Mouse (Mus musculus): Measurements from ENCODE around the gene Gss. TPM values are rescaled to one million over a fixed set of nuclear protein-coding genes. Genes with fewer than 3 reads are reported as not detected.
A peak's percentile ranks its signal among the peaks of the same experiment; 100 is the strongest.

Gene Gss
- polyA plus RNA-seq, 1 experiment from 2014 or later, result 27.7 TPM

DNA sequence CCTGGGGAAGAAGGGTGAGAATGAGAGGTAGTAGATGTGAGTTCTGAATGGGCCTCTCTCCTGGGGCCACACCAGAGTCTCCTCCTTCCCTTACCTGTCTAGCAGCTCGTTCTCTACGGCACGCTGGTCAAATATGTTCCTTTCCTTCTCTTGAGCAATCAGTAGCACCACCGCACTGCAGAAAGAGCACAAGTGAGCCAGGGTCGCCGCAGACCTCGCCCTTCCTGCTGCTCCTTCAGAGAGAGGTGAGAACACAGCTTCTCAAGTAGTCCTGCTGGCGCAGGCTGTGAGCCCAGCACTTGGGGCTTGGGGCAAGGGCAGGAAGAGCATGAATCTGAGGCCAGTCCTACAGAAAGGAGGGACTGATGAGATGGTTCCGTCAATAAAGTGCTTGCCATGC, 19.6 kb downstream of the Gss start:
- no peak overlapping the region for H3K4me3 ChIP-seq (ENCODE audit: low read length)
- H3K4me2 ChIP-seq (ENCODE audit: low read depth, low read length), result no peak overlapping the region
- peak; percentile 66; the same call in 1 of the 2 replicates for ATAC-seq (ENCODE audit: low read depth)
- 68% methylated on average over 9 of the region's 9 CpGs for whole genome bisulfite sequencing
- H3K27me3 ChIP-seq (ENCODE audit: control insufficient read depth, insufficient read depth, low read depth, low read length), result no peaks in the 10 kb centered on the region
- no peaks in the 10 kb centered on the region for H3K4me1 ChIP-seq (replicated peaks; ENCODE audit: control insufficient read depth, insufficient read depth, low read length)
- 0 out of 2 replicates have a peak, but pooled peaks cover 2% of the 10 kb centered on the region for H3K36me3 ChIP-seq (ENCODE audit: control insufficient read depth, insufficient read depth, low read length)
- H3K9me3 ChIP-seq (ENCODE audit: control insufficient read depth, low read length), result no peaks in the 10 kb centered on the region
- no peak overlapping the region for H3K9ac ChIP-seq (ENCODE audit: low read length)
- H3K27ac ChIP-seq (ENCODE audit: low read length), result no peak overlapping the region

DNA sequence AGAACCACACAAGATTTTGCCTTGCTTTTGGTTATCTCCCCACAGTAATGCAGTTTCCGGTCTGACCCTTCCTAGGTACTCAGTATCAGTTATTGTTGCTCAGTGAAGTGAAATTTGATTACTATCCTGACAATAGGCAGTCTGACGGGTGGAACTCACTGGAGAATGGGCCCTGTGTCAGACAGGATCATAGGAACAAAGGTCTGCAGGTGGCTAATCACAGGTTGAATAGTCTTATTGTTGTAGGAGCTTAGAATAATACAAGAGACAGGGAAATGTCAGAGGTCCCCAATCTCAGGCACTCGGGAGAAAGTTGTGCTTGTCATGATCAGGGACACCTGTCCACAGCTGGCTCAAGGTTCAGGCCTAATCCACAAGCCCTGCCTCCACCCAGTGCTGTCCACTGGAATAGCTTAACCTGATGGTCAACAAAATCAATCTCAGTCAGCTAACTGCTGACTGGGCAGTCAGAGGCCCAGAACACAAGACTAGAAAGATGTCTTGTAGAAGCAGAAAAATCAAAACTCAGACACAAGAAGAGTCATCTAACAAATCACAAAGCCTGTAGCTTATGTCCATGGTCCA, 23.3 kb downstream of the Gss start:
- H3K27ac ChIP-seq (ENCODE audit: low read length), result no peak overlapping the region
- 0 out of 2 replicates have a peak, but pooled peaks cover 2% of the 10 kb centered on the region for H3K36me3 ChIP-seq (ENCODE audit: control insufficient read depth, insufficient read depth, low read length)
- no peaks in the 10 kb centered on the region for H3K27me3 ChIP-seq (ENCODE audit: control insufficient read depth, insufficient read depth, low read depth, low read length)
- H3K9ac ChIP-seq (ENCODE audit: low read length), result no peak overlapping the region
- no peaks in the 10 kb centered on the region for H3K4me1 ChIP-seq (replicated peaks; ENCODE audit: control insufficient read depth, insufficient read depth, low read length)
- no peak overlapping the region for H3K4me2 ChIP-seq (ENCODE audit: low read depth, low read length)
- no peak for ATAC-seq (ENCODE audit: low read depth)
- WGBS, result 50% methylated on average over 3 of the region's 3 CpGs
- H3K9me3 ChIP-seq (ENCODE audit: control insufficient read depth, low read length), result no peaks in the 10 kb centered on the region
- no peak overlapping the region for H3K4me3 ChIP-seq (ENCODE audit: low read length)

DNA sequence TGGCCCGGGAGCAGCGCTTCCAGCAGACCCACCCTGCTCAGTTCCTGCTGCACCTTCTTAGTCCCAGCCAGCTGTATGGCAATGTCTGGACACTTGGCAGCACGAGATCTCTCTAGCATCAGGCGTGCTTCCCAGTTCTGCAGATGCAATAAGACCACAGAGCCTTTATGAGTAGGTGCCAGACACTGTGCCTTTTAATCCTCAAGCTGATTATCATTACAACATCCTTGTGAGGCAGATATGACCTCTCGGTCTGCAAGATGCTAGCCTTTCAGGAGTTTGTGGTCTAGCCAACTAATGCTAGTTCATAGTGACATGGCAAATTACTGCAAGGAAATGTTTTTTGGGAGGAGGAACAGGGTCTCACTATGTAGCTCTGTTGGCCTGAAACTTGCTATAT, 24.9 kb downstream of the Gss start:
- Histone ChIP-seq H3K9me3 (ENCODE audit: control insufficient read depth, low read length) (no peaks in the 10 kb centered on the region), H3K36me3 (ENCODE audit: control insufficient read depth, insufficient read depth, low read length) (0 out of 2 replicates have a peak, but pooled peaks cover 2% of the 10 kb centered on the region), H3K27ac (ENCODE audit: low read length) (no peak overlapping the region), H3K4me1 (replicated peaks; ENCODE audit: control insufficient read depth, insufficient read depth, low read length) (no peaks in the 10 kb centered on the region), H3K27me3 (ENCODE audit: control insufficient read depth, insufficient read depth, low read depth, low read length) (no peaks in the 10 kb centered on the region), H3K4me3 (ENCODE audit: low read length) (no peak overlapping the region), H3K9ac (ENCODE audit: low read length) (no peak overlapping the region), H3K4me2 (ENCODE audit: low read depth, low read length) (no peak overlapping the region)
- 77% methylated on average over 5 of the region's 5 CpGs for WGBS
- no peak for ATAC-seq (ENCODE audit: low read depth)

DNA sequence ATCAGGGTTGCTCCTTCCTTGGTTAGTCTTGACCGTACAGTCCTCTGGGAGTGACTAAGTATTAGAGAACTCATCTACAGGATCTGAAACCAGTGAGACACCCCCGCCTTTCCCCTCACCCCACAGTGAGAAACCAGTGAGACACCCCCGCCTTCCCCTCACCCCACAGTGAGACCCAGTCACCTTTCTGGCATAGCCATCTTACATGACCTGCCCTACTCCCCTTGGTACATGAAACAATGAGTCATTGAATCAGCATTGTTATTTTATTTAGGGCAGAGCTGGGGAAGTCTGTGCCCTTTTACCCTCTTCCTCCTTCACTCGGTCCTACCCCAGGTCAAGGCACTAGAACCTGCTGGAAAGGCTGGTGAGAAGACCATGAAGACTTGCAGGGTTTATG, 29.7 kb downstream of the Gss start:
- 0 out of 2 replicates have a peak, but pooled peaks cover 2% of the 10 kb centered on the region for H3K36me3 ChIP-seq (ENCODE audit: control insufficient read depth, insufficient read depth, low read length)
- no peak overlapping the region for H3K9ac ChIP-seq (ENCODE audit: low read length)
- no peak for ATAC-seq (ENCODE audit: low read depth)
- H3K4me1 ChIP-seq (replicated peaks; ENCODE audit: control insufficient read depth, insufficient read depth, low read length), result no peaks in the 10 kb centered on the region
- H3K9me3 ChIP-seq (ENCODE audit: control insufficient read depth, low read length), result no peaks in the 10 kb centered on the region
- H3K4me3 ChIP-seq (ENCODE audit: low read length), result no peak overlapping the region
- no peak overlapping the region for H3K4me2 ChIP-seq (ENCODE audit: low read depth, low read length)
- H3K27me3 ChIP-seq (ENCODE audit: control insufficient read depth, insufficient read depth, low read depth, low read length), result no peaks in the 10 kb centered on the region
- H3K27ac ChIP-seq (ENCODE audit: low read length), result no peak overlapping the region
- 65% methylated on average over 4 of the region's 4 CpGs for WGBS

DNA sequence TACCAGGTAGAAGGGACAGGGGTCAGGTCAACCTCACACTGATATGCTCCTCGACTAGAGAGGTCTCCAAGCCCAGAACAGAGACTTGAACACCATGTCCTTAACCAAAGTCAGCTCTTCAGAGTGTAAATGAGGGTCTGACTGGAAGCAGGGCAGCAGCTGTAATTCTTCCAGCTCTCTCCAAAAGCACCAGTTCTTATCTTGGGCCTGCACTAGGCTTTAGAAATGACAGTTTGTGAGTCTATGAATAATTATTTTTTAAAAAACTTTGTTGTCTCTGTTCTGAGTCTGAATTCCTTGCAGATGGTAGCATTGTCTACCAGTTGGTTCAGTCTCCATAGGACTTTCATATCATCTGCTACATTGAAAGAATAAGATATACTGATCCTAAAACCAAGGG, 30.4 kb downstream of the Gss start:
- H3K9ac ChIP-seq (ENCODE audit: low read length), result no peak overlapping the region
- no peak overlapping the region for H3K4me3 ChIP-seq (ENCODE audit: low read length)
- no peaks in the 10 kb centered on the region for H3K27me3 ChIP-seq (ENCODE audit: control insufficient read depth, insufficient read depth, low read depth, low read length)
- no peaks in the 10 kb centered on the region for H3K9me3 ChIP-seq (ENCODE audit: control insufficient read depth, low read length)
- no peak overlapping the region for H3K27ac ChIP-seq (ENCODE audit: low read length)
- WGBS, result 20% methylated on average over 1 of the region's 1 CpGs
- H3K4me2 ChIP-seq (ENCODE audit: low read depth, low read length), result no peak overlapping the region
- no peak for ATAC-seq (ENCODE audit: low read depth)
- 0 out of 2 replicates have a peak, but pooled peaks cover 2% of the 10 kb centered on the region for H3K36me3 ChIP-seq (ENCODE audit: control insufficient read depth, insufficient read depth, low read length)
- H3K4me1 ChIP-seq (replicated peaks; ENCODE audit: control insufficient read depth, insufficient read depth, low read length), result no peaks in the 10 kb centered on the region

DNA sequence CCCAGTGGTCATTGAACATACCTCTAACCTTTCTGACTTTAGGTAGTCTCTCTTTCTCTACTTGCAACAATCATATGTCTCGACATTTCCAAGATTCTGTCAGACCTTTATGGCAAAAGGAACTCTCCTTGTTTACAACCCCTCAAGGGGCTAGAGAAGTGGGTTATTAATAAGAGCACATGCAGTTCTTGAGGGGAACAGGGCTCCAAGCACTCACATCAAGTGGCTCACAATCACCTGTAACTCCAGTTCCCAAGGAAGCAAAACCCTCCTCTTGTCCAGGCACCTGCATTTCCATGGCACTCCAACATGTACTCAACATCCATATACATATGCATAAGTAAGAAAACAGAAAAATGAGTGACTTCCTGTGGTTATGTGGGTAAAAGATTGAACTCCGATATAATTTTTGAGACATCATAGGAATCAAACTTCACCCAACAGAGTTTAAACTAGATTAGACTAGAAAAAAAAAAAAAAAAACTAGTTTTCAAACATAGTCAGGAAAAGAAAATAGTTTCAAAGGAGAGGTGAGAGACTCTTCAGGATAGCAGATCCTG, 38.1 kb downstream of the Gss start:
- H3K9ac ChIP-seq (ENCODE audit: low read length), result no peak overlapping the region
- no peaks in the 10 kb centered on the region for H3K36me3 ChIP-seq (ENCODE audit: control insufficient read depth, insufficient read depth, low read length)
- no peak overlapping the region for H3K4me3 ChIP-seq (ENCODE audit: low read length)
- no peaks in the 10 kb centered on the region for H3K9me3 ChIP-seq (ENCODE audit: control insufficient read depth, low read length)
- H3K27ac ChIP-seq (ENCODE audit: low read length), result no peak overlapping the region
- 65% methylated on average over 2 of the region's 2 CpGs for WGBS
- H3K4me2 ChIP-seq (ENCODE audit: low read depth, low read length), result no peak overlapping the region
- no peaks in the 10 kb centered on the region for H3K27me3 ChIP-seq (ENCODE audit: control insufficient read depth, insufficient read depth, low read depth, low read length)
- no peak for ATAC-seq (ENCODE audit: low read depth)
- no peaks in the 10 kb centered on the region for H3K4me1 ChIP-seq (replicated peaks; ENCODE audit: control insufficient read depth, insufficient read depth, low read length)

DNA sequence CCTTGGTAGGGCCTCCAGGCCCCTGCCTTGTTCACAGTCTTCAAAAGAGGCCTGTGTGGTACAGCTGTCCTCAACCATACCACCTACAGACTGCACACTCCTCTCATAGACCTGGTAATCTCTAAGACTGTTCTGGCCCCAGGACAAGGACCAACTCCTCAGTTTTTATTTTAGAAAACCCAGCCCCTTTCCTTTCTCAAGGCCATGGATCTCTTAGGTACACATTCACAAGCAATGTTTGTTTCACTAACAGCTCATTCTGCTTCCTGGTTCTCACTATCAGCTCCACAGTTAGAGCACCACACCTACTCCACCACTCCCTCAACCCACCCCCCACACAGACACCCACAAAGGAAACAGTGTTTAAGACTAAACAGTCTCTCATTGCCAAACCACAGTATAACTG, 39.7 kb downstream of the Gss start:
- Histone ChIP-seq H3K4me2 (ENCODE audit: low read depth, low read length) (no peak overlapping the region), H3K27ac (ENCODE audit: low read length) (no peak overlapping the region), H3K4me3 (ENCODE audit: low read length) (no peak overlapping the region), H3K9ac (ENCODE audit: low read length) (no peak overlapping the region), H3K9me3 (ENCODE audit: control insufficient read depth, low read length) (no peaks in the 10 kb centered on the region), H3K4me1 (replicated peaks; ENCODE audit: control insufficient read depth, insufficient read depth, low read length) (no peaks in the 10 kb centered on the region), H3K27me3 (ENCODE audit: control insufficient read depth, insufficient read depth, low read depth, low read length) (no peaks in the 10 kb centered on the region), H3K36me3 (ENCODE audit: control insufficient read depth, insufficient read depth, low read length) (no peaks in the 10 kb centered on the region)
- no peak for ATAC-seq (ENCODE audit: low read depth)

DNA sequence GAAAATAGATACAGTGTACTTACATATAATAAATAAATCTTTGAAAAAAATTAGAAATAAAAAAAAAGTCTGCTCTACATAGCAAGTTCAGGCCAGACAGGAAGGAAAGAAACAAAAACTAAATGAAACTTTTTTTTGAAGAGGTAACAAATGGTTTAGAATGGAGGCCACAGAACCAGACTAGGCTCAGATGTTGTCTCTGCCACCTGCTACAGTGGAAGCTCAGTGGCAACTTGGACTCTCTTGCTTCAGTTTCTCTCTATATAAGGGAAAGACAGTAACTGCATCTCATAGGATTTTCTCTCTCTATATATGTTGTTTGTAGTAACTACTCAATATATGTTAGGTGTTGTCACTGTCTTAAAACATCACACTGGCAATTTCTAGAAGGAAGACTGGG, 40.3 kb downstream of the Gss start:
- no peaks in the 10 kb centered on the region for H3K36me3 ChIP-seq (ENCODE audit: control insufficient read depth, insufficient read depth, low read length)
- no peak overlapping the region for H3K4me2 ChIP-seq (ENCODE audit: low read depth, low read length)
- no peak overlapping the region for H3K27ac ChIP-seq (ENCODE audit: low read length)
- no peak overlapping the region for H3K9ac ChIP-seq (ENCODE audit: low read length)
- H3K9me3 ChIP-seq (ENCODE audit: control insufficient read depth, low read length), result no peaks in the 10 kb centered on the region
- ATAC-seq (ENCODE audit: low read depth), result no peak
- no peak overlapping the region for H3K4me3 ChIP-seq (ENCODE audit: low read length)
- H3K27me3 ChIP-seq (ENCODE audit: control insufficient read depth, insufficient read depth, low read depth, low read length), result no peaks in the 10 kb centered on the region
- H3K4me1 ChIP-seq (replicated peaks; ENCODE audit: control insufficient read depth, insufficient read depth, low read length), result no peaks in the 10 kb centered on the region

DNA sequence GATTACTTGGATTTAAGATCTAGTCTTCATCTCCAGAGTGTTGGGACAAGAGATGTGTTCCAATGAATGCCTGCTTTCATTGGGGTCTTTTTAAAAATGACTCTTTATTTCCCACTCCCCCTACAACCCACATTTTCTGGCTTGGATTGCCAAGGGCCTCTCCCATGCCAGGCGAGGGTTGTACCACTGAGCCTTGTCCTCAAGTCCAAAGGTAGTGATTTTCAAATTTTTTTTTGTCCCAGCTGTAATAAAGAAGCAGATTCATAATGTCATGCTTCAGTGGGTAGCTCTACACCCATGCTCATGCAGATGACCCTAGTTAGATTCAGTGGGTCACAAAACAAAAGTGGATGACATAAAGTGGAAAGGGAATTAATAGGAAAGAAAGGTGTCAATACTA, 45.7 kb downstream of the Gss start:
- no peak for ATAC-seq (ENCODE audit: low read depth)
- H3K27me3 ChIP-seq (ENCODE audit: control insufficient read depth, insufficient read depth, low read depth, low read length), result no peaks in the 10 kb centered on the region
- no peaks in the 10 kb centered on the region for H3K9me3 ChIP-seq (ENCODE audit: control insufficient read depth, low read length)
- H3K36me3 ChIP-seq (ENCODE audit: control insufficient read depth, insufficient read depth, low read length), result no peaks in the 10 kb centered on the region
- no peak overlapping the region for H3K4me2 ChIP-seq (ENCODE audit: low read depth, low read length)
- H3K4me3 ChIP-seq (ENCODE audit: low read length), result no peak overlapping the region
- 63% methylated on average over 1 of the region's 1 CpGs for WGBS
- H3K4me1 ChIP-seq (replicated peaks; ENCODE audit: control insufficient read depth, insufficient read depth, low read length), result no peaks in the 10 kb centered on the region
- no peak overlapping the region for H3K27ac ChIP-seq (ENCODE audit: low read length)
- no peak overlapping the region for H3K9ac ChIP-seq (ENCODE audit: low read length)
